Mouse (Mus musculus) left cerebral cortex, adult 2 months (tissue): Measurements from ENCODE around the gene Grb14. TPM values are rescaled to one million over a fixed set of nuclear protein-coding genes. Genes with fewer than 3 reads are reported as not detected.

Experiments used
- DNase-seq, 2 experiments: peaks; one replicate each; pipeline ENCODE4 v3.0.0; 2021 to 2022; ENCODE audit warnings: low spot score in 2 of 2, mixed read lengths in 1 of 2; ENCODE audit errors: extremely low spot score in 1 of 2
- H3K27ac ChIP-seq: fragments of 200-600 bp; 2 replicates; pipeline ENCODE4 v1.8.1; 2022
- H3K4me3 ChIP-seq: fragments of 200-600 bp; 2 replicates; pipeline ENCODE4 v1.8.1; 2022
- CTCF ChIP-seq: fragments of 200-600 bp; IDR thresholded peaks from 2 replicates; pipeline ENCODE4 v1.8.1; 2022; ENCODE audit warnings: antibody characterized with exemption, mild to moderate bottlenecking, moderate library complexity
- intact Hi-C: fragments of 180-260 bp; cut with DNase I; formaldehyde crosslinking; loops from one replicate; pipeline ENCODE4 v1.15.1; 2025
- total RNA-seq, 2 experiments: library from RNA; stranded (reverse); gene quantifications; 2 replicates each; pipeline ENCODE4 v1.2.3; 2021

The Grb14 gene
- total RNA-seq, 2 experiments from 2014 or later: 22.1 to 25.9 TPM

DNA sequence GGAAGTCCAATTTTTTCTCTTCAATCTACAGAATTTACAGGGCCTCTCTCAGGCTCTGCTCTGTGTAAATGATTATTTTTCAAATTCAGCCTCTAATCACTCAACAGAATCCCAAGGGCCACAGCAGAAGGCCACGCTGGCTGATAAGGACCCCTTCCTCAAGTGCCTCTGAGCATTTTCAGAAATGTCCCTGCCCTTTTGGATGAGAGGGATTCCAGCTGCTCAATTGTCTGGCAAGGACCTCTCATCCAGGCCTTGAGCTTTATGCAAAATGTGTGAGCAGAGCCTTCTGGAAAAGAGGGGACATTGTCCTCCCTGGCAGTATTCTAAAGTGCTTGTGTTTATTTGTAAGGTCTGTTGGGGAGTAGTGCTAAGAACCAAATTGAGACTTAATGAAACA lies 51.7 kb downstream of the Grb14 start:
- H3K27ac ChIP-seq: no peak overlapping the region
- no peak for DNase-seq
- no peak overlapping the region for H3K4me3 ChIP-seq
- no peak for TF ChIP-seq CTCF
- intact Hi-C loops: no loop called here

DNA sequence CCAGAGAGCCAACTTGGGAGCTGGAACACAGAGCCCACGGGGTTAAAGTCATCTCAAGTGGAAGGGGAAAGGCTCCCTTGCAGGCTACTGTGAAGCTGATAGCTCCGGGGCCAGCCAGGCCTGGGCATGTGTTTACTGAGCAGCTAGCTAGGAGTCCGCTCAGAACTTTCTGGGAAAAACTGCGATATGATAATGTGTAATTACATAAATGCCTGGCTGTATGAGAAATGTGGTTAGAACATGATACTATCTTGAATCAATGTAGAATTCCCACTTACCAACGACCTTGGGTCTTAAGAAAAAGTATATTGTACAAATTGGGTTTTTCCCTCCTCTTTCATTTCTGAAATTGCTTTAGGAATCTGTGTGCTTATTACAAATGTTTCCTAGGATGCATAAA lies 53.0 kb downstream of the Grb14 start:
- no peak for DNase-seq
- H3K4me3 ChIP-seq: no peak overlapping the region
- TF ChIP-seq CTCF: no peak
- H3K27ac ChIP-seq: no peak overlapping the region; the same call in 1 of the 2 replicates
- intact Hi-C loops: no loop called here

- TF ChIP-seq CTCF: no peak
- DNase-seq: no peak
- intact Hi-C loops: no loop called here
- H3K4me3 ChIP-seq: no peak overlapping the region
- H3K27ac ChIP-seq: no peak overlapping the region
Observed at GRCm38 (mm10) chr2:64970992-64971391, 53.8 kb downstream of the Grb14 start.

- no peak for DNase-seq
- peak overlapping the region; percentile 17; the same call in 1 of the 2 replicates for H3K27ac ChIP-seq
- TF ChIP-seq CTCF: no peak
- H3K4me3 ChIP-seq: no peak overlapping the region
- intact Hi-C loops: loop anchor here (5.0 kb wide), 2 partner anchors 35 to 55 kb away; partner anchors contain the start of gene Grb14
Observed at GRCm38 (mm10) chr2:64966893-64967444, 57.8 kb downstream of the Grb14 start.

GRCm38 (mm10) chr2:64966323-64966722 lies 58.5 kb downstream of the Grb14 start:
- intact Hi-C loops: loop anchor here (5.0 kb wide), 2 partner anchors 36 to 56 kb away; partner anchors contain the start of gene Grb14
- no peak for TF ChIP-seq CTCF
- no peak overlapping the region; the same call in 1 of the 2 replicates for H3K27ac ChIP-seq
- no peak for DNase-seq
- no peak overlapping the region for H3K4me3 ChIP-seq

DNA sequence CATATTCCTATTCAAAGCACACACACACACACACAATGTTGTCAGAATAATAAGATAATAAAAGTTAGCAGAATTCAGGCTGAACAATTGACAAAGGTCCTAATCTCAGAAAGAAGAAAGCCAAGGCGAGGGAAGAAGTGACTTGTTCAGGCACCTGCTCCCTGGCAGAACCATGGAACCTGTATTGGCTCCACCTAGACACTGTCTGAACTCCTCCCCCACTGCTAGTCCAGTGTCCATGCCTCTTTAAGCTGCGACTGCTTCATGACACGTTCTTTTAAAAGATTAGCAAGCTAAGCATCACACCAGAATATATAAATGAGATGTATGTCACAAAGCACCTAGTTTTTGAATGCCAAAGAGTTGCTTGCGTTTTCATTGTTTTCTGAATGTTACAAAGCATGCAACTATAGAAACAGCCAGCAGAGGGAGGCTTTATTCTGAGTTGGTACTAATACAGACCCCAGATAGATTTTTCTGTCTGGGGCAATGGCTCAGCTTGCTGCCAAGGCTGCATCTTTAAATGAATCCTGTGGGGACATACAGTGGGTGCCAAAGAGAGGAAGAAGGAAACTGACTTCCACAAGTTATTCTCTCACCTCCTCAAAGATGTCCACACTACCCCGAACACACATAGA lies 59.4 kb downstream of the Grb14 start:
- no peak overlapping the region; the same call in 1 of the 2 replicates for H3K27ac ChIP-seq
- DNase-seq: peak; percentile 22 to 41
- intact Hi-C loops: loop anchor here (1.0 to 5.0 kb wide), 4 partner anchors 37 to 371 kb away; partner anchors contain the start of gene Grb14
- TF ChIP-seq CTCF: peak; percentile 86
- no peak overlapping the region for H3K4me3 ChIP-seq

- intact Hi-C loops: no loop called here
- TF ChIP-seq CTCF: no peak
- no peak for DNase-seq
Observed at GRCm38 (mm10) chr2:64962196-64962595, 62.6 kb downstream of the Grb14 start.

DNA sequence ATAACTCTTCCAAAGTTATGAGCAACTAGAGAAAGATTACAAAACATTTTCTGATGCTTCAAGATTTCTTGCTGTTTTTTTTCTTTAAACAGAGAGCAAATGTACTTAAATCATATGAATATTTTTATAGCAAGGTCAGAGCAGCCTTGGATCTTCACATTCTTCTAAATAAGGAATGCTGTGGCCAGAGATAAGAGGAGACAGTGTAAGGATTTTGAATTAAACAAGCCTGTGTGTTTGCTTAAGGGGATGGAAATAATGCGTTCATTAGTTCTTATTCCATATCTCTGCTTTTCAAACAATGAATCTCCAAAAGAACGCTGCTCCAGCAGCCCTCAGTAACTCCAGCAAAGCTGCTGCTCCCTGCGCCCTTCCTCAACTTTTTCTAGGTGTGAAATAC lies 63.4 kb downstream of the Grb14 start:
- Histone ChIP-seq H3K4me3 (no peak overlapping the region), H3K27ac (peak overlapping the region; percentile 5; the same call in 1 of the 2 replicates)
- DNase-seq: no peak
- no peak for TF ChIP-seq CTCF
- intact Hi-C loops: no loop called here

More at GRCm38 (mm10) chr2:64962196-64962595, 62.6 kb downstream of the Grb14 start:
- no peak overlapping the region for H3K4me3 ChIP-seq
- no peak overlapping the region for H3K27ac ChIP-seq

- intact Hi-C loops: no loop called here
- no peak for DNase-seq
- no peak for TF ChIP-seq CTCF
- H3K4me3 ChIP-seq: no peak overlapping the region
- no peak overlapping the region for H3K27ac ChIP-seq
Observed at GRCm38 (mm10) chr2:64959657-64960056, 65.1 kb downstream of the Grb14 start.

- no peak for TF ChIP-seq CTCF
- intact Hi-C loops: no loop called here
- Histone ChIP-seq H3K4me3 (no peak overlapping the region), H3K27ac (no peak overlapping the region)
- DNase-seq: no peak
Observed at GRCm38 (mm10) chr2:64955441-64955840, 69.3 kb downstream of the Grb14 start.

DNA sequence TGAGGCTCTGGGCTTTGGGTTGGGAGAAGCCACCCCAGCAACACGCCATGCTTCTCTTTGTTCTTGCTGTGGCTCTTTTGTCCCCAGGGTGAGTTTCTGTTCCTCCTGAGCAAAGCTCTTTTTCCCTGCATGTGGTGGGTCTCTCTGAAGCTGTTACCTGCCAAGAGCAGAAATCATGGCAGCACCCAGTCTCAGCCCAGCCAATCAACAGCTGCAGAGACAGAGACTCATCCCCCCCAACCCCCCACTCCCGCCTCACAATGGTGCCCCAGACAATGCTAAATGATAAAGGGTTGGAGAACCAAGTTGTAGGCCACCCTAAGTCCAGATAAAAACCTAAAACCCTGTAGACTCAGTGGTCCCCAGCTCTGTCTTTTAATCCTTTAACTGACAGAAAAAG lies 75.6 kb downstream of the Grb14 start:
- H3K4me3 ChIP-seq: no peak overlapping the region
- DNase-seq: no peak
- intact Hi-C loops: loop anchor here (10.0 kb wide), 1 partner anchor 1434 kb away; no protein-coding TSS in a partner anchor
- TF ChIP-seq CTCF: no peak
- no peak overlapping the region for H3K27ac ChIP-seq

DNA sequence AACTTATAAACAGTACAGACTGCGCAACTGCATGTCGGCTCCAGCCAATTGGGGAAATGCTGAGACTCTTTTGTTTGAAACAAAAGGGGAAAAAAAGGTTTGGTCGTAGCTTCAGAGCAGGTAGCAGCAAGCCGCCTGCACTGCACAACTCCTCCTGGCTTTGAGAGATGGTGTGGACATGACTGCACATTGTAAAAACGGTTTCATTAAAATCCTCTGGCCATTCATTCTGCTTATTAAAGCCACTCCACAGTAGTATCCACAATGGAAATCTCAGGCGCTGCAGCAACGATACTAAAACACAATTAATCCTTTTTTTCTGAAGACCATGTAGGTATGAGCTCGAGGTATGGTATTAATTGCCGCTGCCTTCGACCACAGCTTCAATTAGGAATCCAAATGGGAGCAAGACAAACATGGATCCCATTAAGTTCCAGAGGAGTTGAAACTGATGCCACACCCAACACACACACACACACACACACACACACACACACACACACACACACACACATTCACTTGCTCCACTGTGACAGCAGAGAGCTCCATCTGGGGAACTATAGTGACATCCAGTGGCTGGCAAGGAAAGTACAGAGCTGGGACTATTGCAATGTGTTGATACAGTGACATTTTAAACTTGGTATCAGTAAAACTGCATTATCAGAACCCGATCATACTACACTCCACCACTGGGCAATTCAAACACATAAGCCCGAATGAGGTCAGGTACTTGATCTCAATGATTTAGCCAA lies 76.2 kb downstream of the Grb14 start:
- intact Hi-C loops: loop anchor here (10.0 kb wide), 1 partner anchor 1434 kb away; no protein-coding TSS in a partner anchor
- H3K27ac ChIP-seq: no peak overlapping the region
- peak; percentile 58 for TF ChIP-seq CTCF
- peak; percentile 48 to 56 for DNase-seq
- no peak overlapping the region for H3K4me3 ChIP-seq
